Mouse (Mus musculus) forebrain, embryonic 12.5 days (tissue): ENCODE measurements around the gene Abhd6. TPM values are rescaled to one million over a fixed set of nuclear protein-coding genes. Genes with fewer than 3 reads are reported as not detected.
A peak's percentile ranks its signal among the peaks of the same experiment; 100 is the strongest.
"Not testable (repeated sequence)": the region's sequence is repeated elsewhere in the genome, so short reads cannot be mapped to it uniquely, and the experiment has no call there.

ENCODE experiments used
- ATAC-seq: fragments of 200-750 bp; cut with Nextera tagmentation; 2 replicates; pipeline ENCODE4 v1.8.0; 2017; ENCODE audit warnings: moderate TSS enrichment; ENCODE audit not compliant: low FRiP score
- H3K27ac ChIP-seq: fragments of 300-500 bp; sonication (generic); 2 replicates; pipeline ENCODE4 v1.5.1; 2016; ENCODE audit warnings: mild to moderate bottlenecking
- H3K27me3 ChIP-seq: fragments of 300-500 bp; sonication (generic); 2 replicates; pipeline ENCODE4 v1.6.1; 2016; ENCODE audit warnings: mild to moderate bottlenecking
- H3K36me3 ChIP-seq: fragments of 300-500 bp; sonication (generic); replicated peaks from 2 replicates; pipeline ENCODE4 v1.6.1; 2016; ENCODE audit warnings: mild to moderate bottlenecking
- H3K4me1 ChIP-seq: fragments of 300-500 bp; sonication (generic); 2 replicates; pipeline ENCODE4 v1.6.1; 2016
- H3K4me2 ChIP-seq: fragments of 300-500 bp; sonication (generic); 2 replicates; pipeline ENCODE4 v1.6.1; 2016; ENCODE audit warnings: mild to moderate bottlenecking, moderate library complexity
- H3K4me3 ChIP-seq: fragments of 300-500 bp; sonication (generic); replicated peaks from 2 replicates; pipeline ENCODE4 v1.5.1; 2016; ENCODE audit warnings: mild to moderate bottlenecking
- H3K9ac ChIP-seq: fragments of 300-500 bp; sonication (generic); 2 replicates; pipeline ENCODE4 v1.6.1; 2016; ENCODE audit warnings: mild to moderate bottlenecking
- H3K9me3 ChIP-seq: fragments of 300-500 bp; sonication (generic); 2 replicates; pipeline ENCODE4 v1.6.1; 2016
- WGBS: fragments of 180-500 bp; shearing (Covaris S2); methylation state at CpG from one replicate; pipeline ENCODE4 v1.1.7; 2016; 5-methylcytosine and 5-hydroxymethylcytosine counted together
- polyA plus RNA-seq: library from polyadenylated mRNA; unstranded; fragments of >200 nt; fragmentation: Nextera tagmentation; extraction: Ambion mirVana; gene quantifications from 2 replicates; pipeline ENCODE4 v1.2.1, GENCODE M21; 2016

Gene Abhd6
- polyA plus RNA-seq, 1 experiment from 2014 or later, result 18.8 TPM

DNA sequence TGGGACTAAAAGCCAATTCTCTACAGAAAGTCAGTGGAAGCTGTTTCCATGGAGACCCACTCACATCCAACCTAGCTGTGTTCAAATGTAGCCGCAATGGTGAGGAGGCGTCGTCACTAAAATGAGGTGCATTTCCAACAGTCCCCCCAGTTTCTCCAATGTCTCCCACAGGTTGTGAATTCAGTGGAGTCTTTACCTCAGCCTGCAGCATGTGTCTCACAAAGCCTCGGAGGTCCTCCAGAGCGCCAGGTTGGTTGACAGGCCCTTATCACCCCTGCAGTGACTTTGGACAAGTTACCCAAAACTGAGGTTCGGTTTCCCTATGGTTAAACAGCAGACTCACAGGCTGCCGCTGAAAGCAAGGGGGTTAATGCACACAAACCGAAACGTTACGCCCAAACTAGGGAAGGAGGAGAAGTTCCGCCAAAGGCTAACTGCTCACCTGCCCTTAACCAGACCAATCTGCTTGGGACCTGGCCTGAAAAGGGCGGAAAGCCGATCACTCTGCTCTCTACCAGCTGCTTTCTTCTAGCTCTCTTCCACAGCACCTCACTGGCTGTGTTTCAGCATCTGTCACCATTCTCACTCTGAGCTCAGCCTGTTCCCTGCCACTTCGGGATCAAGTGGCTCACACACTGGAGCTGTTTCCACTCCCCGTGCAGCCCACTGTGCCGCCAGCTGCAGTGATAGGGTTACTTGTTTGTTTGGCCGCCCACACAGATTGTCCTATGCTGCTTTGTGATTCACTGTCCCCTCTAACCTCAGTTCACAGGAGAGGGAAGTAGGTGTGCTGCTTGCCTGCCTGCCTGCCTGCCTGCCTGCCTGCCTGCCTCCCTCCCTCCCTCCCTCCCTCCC lies 1.6 kb upstream of the Abhd6 start:
- Histone ChIP-seq H3K4me1 (peaks cover 17% of the 10 kb centered on the region), H3K27me3 (peaks cover 39% of the 10 kb centered on the region), H3K9me3 (no peaks in the 10 kb centered on the region), H3K4me3 (no peak overlapping the region), H3K9ac (no peak overlapping the region), H3K4me2 (no peak overlapping the region), H3K36me3 (no peaks in the 10 kb centered on the region), H3K27ac (no peak overlapping the region)
- WGBS, result 29% methylated on average over 17 of the region's 17 CpGs
- ATAC-seq, result no peak

GRCm38 (mm10) chr14:8003093-8003670 lies 480 bp downstream of the Abhd6 start:
- Histone ChIP-seq H3K4me3 (peak overlapping the region; percentile 64), H3K4me2 (peak overlapping the region; percentile 79), H3K9ac (peak overlapping the region; percentile 70), H3K9me3 (no peaks in the 10 kb centered on the region), H3K36me3 (no peaks in the 10 kb centered on the region), H3K27ac (peak overlapping the region; percentile 68), H3K27me3 (peaks cover 39% of the 10 kb centered on the region), H3K4me1 (peaks cover 15% of the 10 kb centered on the region)
- under 1% methylated on average over 23 of the region's 23 CpGs for WGBS
- peak; percentile 66 for ATAC-seq

- H3K4me2 ChIP-seq, result peak overlapping the region; percentile 79
- peaks cover 38% of the 10 kb centered on the region for H3K27me3 ChIP-seq
- ATAC-seq, result no peak
- peak overlapping the region; percentile 64 for H3K4me3 ChIP-seq
- H3K27ac ChIP-seq, result no peak overlapping the region
- H3K4me1 ChIP-seq, result peaks cover 15% of the 10 kb centered on the region
- peak overlapping the region; percentile 70 for H3K9ac ChIP-seq
- no peaks in the 10 kb centered on the region for H3K36me3 ChIP-seq
- no peaks in the 10 kb centered on the region for H3K9me3 ChIP-seq
- 43% methylated on average over 18 of the region's 18 CpGs for WGBS
Measured at GRCm38 (mm10) chr14:8003727-8004670, 1.3 kb downstream of the Abhd6 start.

- H3K27ac ChIP-seq, H3K9ac ChIP-seq, H3K9me3 ChIP-seq, H3K36me3 ChIP-seq, ATAC-seq, H3K4me2 ChIP-seq, H3K4me3 ChIP-seq: not testable (repeated sequence)
- Histone ChIP-seq H3K4me1 (peaks cover 15% of the 10 kb centered on the region), H3K27me3 (peaks cover 18% of the 10 kb centered on the region)
- WGBS, result 68% methylated on average over 3 of the region's 3 CpGs
Measured at GRCm38 (mm10) chr14:8006061-8006460, 3.4 kb downstream of the Abhd6 start.

- H3K4me2 ChIP-seq, result no peak overlapping the region
- H3K4me3 ChIP-seq, result no peak overlapping the region
- H3K36me3 ChIP-seq, result no peaks in the 10 kb centered on the region
- no peak for ATAC-seq
- no peaks in the 10 kb centered on the region for H3K9me3 ChIP-seq
- no peak overlapping the region for H3K9ac ChIP-seq
- peaks cover 12% of the 10 kb centered on the region for H3K4me1 ChIP-seq
- H3K27ac ChIP-seq, result no peak overlapping the region
- peaks cover 8% of the 10 kb centered on the region for H3K27me3 ChIP-seq
Measured at GRCm38 (mm10) chr14:8007084-8007483, 4.4 kb downstream of the Abhd6 start.

DNA sequence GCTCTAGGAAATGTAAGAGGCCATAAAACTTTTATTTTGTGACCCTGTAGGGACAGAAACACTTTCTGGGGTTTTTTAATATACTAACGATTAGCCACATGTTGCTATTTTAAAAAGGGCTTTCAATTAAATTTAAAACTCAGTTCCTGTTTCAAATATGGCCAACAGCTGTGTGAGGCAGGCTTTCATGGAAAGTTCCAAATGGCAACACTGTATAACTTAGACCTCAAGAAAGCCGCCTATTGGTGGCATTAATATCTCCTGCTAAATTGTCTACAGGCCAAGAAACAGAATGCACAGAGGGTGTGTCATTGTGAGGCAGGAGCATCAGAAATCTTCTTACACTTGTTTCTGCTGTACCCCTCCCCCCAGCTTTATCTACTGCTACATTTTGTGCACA lies 4.8 kb downstream of the Abhd6 start:
- peaks cover 6% of the 10 kb centered on the region; the same call in 1 of the 2 replicates for H3K27me3 ChIP-seq
- H3K27ac ChIP-seq, result no peak overlapping the region
- 82% methylated on average over 2 of the region's 2 CpGs for WGBS
- H3K9me3 ChIP-seq, result no peaks in the 10 kb centered on the region
- H3K36me3 ChIP-seq, result no peaks in the 10 kb centered on the region
- no peak overlapping the region for H3K4me3 ChIP-seq
- ATAC-seq, result no peak
- no peak overlapping the region for H3K9ac ChIP-seq
- no peak overlapping the region for H3K4me2 ChIP-seq
- peaks cover 12% of the 10 kb centered on the region for H3K4me1 ChIP-seq

DNA sequence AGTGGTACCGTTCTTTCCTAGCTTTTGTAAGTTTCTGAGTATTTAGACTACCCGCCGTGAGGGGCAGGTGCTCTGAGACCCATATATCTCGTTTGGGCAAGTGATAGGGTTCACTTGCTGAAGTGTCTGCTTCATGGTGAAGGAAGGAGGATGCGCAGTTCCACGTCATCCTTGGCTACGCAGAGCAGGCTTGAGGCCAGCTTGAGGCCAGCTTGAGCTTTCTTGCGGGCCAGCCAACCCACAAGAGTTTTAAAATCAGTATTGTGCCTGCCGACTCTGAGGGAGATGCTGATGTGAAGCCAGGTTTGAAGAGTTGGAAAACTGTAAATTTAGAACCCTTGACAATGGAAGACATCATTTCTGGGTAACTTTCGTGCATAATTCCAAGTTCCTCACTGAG lies 5.2 kb downstream of the Abhd6 start:
- peaks cover 12% of the 10 kb centered on the region for H3K4me1 ChIP-seq
- 88% methylated on average over 10 of the region's 10 CpGs for WGBS
- H3K9ac ChIP-seq, result no peak overlapping the region
- H3K4me2 ChIP-seq, result no peak overlapping the region
- H3K27ac ChIP-seq, result no peak overlapping the region
- H3K36me3 ChIP-seq, result no peaks in the 10 kb centered on the region
- peaks cover 6% of the 10 kb centered on the region; the same call in 1 of the 2 replicates for H3K27me3 ChIP-seq
- H3K9me3 ChIP-seq, result no peaks in the 10 kb centered on the region
- no peak for ATAC-seq
- H3K4me3 ChIP-seq, result no peak overlapping the region

DNA sequence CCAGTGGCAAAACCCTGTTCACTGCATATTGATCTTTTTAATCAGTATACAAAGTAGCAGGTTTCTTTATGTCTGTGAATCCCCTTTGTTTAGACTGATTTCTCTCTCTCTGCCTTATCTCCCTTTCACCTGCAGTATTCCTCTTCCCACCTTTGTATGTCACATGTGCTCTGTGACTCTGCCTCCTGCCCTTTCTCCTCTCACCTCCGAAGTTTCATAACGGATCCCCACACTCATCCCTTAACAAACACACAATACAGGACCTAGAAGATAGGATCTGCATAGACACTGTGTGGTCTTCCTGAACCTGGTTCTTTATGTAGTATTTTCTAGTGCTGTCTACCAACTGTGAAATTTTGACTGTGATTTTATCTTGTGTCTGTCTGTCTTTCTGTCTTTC lies 8.6 kb downstream of the Abhd6 start:
- no peaks in the 10 kb centered on the region for H3K36me3 ChIP-seq
- H3K4me2 ChIP-seq, result no peak overlapping the region
- no peak overlapping the region for H3K27ac ChIP-seq
- H3K4me3 ChIP-seq, result no peak overlapping the region
- no peak for ATAC-seq
- no peak overlapping the region for H3K9ac ChIP-seq
- 88% methylated on average over 2 of the region's 2 CpGs for WGBS
- no peaks in the 10 kb centered on the region for H3K27me3 ChIP-seq
- H3K9me3 ChIP-seq, result no peaks in the 10 kb centered on the region
- no peaks in the 10 kb centered on the region for H3K4me1 ChIP-seq

DNA sequence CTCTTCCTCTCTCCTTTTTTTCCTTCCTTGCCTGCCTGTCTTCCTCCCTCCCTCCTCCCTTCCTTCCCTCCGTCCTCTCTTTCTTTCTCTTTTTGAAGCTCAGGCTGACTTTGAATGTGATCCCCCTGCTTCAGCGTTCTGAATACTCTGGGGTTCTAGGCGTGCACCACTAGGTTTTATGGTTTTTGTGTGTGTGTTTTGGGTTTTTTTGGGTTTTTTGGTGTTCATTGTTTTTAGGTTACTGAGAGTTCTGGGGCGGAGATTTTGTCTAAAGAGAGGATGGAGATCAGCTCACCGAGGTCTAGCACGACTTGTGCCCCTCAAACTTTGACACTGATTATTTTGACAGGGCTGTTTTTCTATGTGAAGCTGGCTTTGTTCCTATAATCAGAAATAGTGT lies 9.2 kb downstream of the Abhd6 start:
- Histone ChIP-seq H3K9ac (no peak overlapping the region), H3K27ac (no peak overlapping the region), H3K4me2 (no peak overlapping the region), H3K4me1 (no peaks in the 10 kb centered on the region), H3K27me3 (no peaks in the 10 kb centered on the region), H3K36me3 (no peaks in the 10 kb centered on the region), H3K9me3 (no peaks in the 10 kb centered on the region), H3K4me3 (no peak overlapping the region)
- no peak for ATAC-seq
- WGBS, result 81% methylated on average over 6 of the region's 6 CpGs

GRCm38 (mm10) chr14:8015756-8016155 lies 13.1 kb downstream of the Abhd6 start:
- no peaks in the 10 kb centered on the region for H3K9me3 ChIP-seq
- no peaks in the 10 kb centered on the region for H3K27me3 ChIP-seq
- 95% methylated on average over 6 of the region's 6 CpGs for WGBS
- no peak overlapping the region for H3K4me2 ChIP-seq
- no peaks in the 10 kb centered on the region for H3K4me1 ChIP-seq
- no peak overlapping the region for H3K27ac ChIP-seq
- no peaks in the 10 kb centered on the region for H3K36me3 ChIP-seq
- no peak overlapping the region for H3K9ac ChIP-seq
- H3K4me3 ChIP-seq, result no peak overlapping the region
- no peak for ATAC-seq

DNA sequence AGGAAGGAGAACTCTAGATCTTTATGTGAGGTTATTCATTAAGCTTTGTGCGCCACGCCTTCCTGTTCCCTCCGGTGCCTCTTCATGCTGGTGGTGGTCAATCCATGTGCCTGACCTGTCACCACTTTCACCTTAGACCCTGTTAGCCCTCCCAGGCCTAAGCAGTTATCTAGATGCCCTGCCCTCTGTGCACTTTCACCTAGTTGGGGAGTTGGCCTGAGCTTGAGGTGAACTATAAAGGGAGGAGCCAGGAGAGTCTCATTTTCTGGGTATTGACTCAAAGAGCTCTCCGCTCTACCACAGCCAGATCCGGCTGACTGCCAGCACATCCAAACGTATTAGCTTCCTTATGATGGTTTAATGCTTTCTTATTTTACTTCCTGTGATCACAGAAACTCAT lies 13.6 kb downstream of the Abhd6 start:
- 92% methylated on average over 6 of the region's 6 CpGs for WGBS
- Histone ChIP-seq H3K4me2 (no peak overlapping the region), H3K9me3 (no peaks in the 10 kb centered on the region), H3K4me3 (no peak overlapping the region), H3K4me1 (no peaks in the 10 kb centered on the region), H3K27ac (no peak overlapping the region), H3K9ac (no peak overlapping the region), H3K36me3 (no peaks in the 10 kb centered on the region), H3K27me3 (no peaks in the 10 kb centered on the region)
- ATAC-seq, result no peak

DNA sequence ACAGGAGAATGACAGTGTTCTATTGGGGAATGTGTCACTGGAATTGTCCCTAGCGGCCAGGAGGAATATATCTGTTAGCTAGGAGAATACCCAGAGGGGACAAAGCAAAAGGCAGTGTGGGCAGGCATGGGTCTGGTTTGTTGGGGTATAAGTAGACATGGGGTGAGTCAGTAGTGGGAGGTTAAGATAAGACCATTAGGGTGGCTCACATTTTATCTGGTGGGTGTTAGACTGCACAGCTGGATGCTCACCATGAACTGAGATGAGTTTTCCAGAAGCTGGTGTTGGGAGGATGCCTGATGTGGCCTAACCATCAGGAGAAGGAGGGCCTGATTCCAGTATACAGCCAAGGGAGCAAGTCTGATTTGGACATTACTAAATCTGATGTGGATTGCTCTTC lies 14.2 kb downstream of the Abhd6 start:
- Histone ChIP-seq H3K27me3 (no peaks in the 10 kb centered on the region), H3K4me1 (no peaks in the 10 kb centered on the region), H3K9ac (no peak overlapping the region), H3K4me2 (no peak overlapping the region), H3K9me3 (no peaks in the 10 kb centered on the region), H3K4me3 (no peak overlapping the region), H3K36me3 (no peaks in the 10 kb centered on the region), H3K27ac (no peak overlapping the region)
- WGBS, result 80% methylated on average over 1 of the region's 1 CpGs
- ATAC-seq, result no peak
